Mouse (Mus musculus) ES-CJ7 (cell line): ENCODE data around the gene Hspa13.

Source experiments
- DNase-seq: peaks from one replicate; pipeline ENCODE4 v3.0.0; 2011; ENCODE audit warnings: low read depth, low spot score

Hspa13 gene

DNA sequence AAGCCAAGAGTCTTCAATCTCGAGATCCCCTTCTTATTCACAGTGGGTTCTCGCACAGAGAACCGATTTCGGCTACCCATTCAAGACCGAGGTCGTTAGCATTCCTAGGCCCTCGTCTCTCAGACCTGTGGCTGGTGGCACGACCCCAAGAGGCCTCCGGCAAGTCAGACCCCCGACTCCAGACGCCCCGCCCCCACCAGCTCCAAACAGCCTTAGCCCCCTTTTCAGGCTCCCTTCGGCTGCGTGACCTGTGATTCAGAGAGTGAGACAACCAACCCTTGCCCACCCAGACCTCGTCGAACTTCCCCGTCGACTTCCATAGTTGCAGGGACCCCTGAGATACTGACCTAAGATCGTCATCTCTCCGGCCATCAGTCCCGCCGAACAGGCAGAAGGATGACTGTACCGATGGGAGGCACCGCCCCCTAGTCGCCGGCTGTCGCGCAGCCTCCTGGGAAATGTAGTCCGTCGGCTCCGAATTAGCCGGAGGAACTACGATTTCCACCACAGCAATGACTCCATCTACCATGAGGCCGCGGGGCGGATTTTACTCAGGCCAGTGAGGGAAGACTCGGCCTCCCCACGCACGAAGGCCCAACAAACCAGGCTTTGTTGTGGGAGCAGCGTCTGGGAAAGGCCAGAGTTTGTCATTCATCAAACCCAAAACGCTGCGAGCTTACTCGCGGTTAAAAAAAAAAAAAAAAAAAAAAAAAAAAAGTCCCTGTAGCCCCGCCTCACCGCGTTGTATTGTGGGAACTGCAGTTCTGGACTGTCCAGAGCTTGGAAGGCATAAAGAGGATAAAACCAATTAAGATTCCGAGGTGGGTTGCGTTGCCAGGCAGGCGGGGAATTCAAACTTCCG is at the start of gene Hspa13:
Hspa13 (minus strand) TSS at position 717 of the 862 bp plus-strand sequence.
- peak; percentile 96 for DNase-seq

- peak; percentile 49 for DNase-seq
These were observed 12.4 kb upstream of the Hspa13 start for GRCm38 (mm10) chr16:75779271-75779670.

- DNase-seq, result no peak
These were observed 6.3 kb upstream of the Hspa13 start for GRCm38 (mm10) chr16:75773222-75773621.

DNA sequence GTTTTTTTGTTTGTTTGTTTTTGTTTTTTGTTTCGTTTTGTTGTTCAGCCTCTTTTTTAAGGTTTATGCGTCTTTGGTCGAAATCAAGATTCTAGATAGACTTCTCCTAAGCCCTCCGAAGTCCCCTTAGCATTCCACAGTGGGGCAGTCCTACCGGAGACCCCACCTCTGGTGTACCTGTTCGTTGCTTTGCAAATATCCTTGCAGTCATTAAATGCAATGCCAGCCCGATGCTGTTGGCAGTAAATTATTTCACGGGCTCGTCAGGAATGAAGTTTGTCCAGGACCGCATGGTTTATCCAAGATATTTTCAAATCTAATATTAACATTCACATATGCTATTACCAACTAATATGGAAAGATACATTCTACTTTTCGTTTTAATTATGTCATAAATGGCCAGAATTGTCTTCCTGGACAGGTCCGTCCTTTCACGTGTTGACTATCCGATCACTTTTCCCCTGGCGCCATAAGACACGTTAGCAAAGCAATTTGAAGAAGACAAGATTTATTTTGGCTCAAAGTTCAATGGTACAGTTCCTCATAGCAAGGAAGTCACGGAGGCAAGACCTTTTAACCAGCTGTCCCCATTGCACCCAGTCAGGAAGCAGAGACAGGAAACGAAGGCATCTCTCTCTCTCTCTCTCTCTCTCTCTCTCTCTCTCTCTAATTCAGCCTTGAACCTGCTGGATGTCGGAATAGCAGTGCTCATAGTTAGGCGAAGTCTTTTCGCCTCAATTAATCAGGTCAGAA is 522 bp upstream of the Hspa13 start:
- DNase-seq, result peak; percentile 68

DNA sequence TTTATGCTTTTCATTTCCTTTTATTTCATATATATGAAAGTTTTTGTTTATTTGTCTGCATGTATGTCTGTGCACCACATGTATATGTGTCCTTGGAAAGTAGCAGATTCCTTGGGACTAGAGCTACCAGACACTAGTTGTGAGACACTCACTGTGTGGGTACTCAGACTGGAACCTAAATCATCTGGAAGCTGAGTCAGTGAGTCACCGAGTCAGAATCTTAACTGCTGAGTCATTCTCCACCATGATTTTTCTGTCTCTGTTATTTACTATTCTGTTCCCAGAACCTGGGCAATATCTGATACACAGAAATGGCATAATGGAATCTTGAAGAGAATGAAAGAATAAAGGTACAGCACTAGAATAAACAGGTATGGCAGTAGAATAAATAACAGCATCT is 14.0 kb downstream of the Hspa13 start:
- DNase-seq, result no peak

DNA sequence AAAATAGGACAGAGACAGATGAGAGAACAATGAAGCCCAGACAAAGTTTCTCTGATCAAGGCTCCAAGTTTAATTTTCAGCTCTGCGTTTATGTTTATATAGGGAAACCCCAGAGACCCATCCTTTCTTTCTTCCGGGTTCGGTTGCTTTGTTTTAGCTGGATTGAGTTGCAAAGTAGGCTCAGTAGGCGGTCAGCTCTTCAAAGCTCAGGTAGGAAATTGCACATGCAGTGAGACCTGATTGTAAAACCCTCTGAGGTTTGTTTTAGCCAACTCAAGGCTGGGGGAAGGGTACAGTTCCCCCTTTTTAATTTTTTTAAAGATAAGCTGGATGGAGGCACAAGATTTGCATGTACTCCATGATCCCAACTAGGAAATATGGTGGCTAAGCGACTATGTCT is 16.8 kb downstream of the Hspa13 start:
- DNase-seq, result peak; percentile 73

DNA sequence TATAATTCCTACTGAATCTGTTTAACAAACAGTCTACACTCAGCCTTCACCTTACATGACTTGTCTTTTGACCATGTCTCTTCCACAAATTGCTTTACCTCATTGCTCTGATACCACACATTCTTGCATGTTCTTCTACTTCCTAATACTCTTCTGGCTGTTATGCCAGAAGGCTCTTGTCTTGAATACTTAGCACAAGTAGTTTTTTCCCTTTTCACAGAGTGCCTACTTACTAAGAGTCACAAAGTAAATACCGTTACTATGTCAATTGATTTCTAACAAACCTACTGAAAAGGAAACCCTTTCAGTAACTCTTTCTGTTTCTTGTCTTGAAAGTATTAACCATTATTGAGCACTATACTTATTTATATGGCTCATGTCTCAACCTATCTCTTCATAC is 18.0 kb downstream of the Hspa13 start:
- DNase-seq, result no peak

GRCm38 (mm10) chr16:75744014-75744413 is 22.9 kb downstream of the Hspa13 start:
- DNase-seq, result no peak

GRCm38 (mm10) chr16:75717405-75718173 is 49.3 kb downstream of the Hspa13 start:
- no peak for DNase-seq

DNA sequence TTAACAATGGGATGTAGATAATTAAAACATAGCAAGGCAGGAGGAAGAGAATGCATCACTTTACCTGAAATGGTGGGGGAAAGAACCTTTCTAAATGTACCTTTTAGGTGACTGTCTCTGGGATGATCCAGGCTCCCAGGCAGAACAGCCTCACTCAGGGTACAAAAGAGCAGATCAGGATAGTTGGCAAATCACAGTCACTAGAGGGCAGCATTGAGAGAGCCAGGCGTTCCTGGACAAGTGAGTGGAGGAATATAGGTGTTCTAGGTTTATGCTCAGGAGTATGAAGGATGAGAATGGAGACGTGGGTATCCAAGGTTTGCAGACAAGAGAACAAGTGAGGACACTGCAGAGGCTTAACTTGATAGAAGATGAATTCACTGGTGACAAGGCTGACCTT is 70.7 kb downstream of the Hspa13 start:
- DNase-seq, result peak; percentile 55
